Mouse (Mus musculus) thymus, postnatal 4 days (tissue): ENCODE results near the gene Cdc42se2.

Experiments used
- DNase-seq: peaks from one replicate; pipeline ENCODE4 v3.0.0; 2021

Cdc42se2 gene

DNA sequence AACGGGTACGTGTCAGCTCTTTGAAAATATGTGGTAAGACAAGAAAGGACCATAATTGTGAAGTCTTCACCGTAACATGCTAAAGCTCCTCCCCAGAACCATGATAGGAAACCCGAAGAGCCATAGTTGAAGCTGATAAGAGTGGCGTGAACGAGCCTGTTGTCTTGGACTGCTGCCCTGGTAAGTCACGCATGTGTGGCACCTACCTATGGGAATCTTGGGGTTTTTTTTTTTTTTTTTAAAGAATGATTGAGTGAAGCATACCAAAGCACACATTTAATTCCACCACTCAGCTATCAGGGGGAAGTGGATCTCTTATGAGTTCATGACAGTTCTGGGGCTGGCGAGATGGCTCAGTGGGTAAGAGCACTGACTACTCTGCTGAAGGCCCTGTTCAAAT, 85.6 kb downstream of the Cdc42se2 start:
- no peak for DNase-seq

GRCm38 (mm10) chr11:54699972-54700371, 87.5 kb downstream of the Cdc42se2 start:
- no peak for DNase-seq

DNA sequence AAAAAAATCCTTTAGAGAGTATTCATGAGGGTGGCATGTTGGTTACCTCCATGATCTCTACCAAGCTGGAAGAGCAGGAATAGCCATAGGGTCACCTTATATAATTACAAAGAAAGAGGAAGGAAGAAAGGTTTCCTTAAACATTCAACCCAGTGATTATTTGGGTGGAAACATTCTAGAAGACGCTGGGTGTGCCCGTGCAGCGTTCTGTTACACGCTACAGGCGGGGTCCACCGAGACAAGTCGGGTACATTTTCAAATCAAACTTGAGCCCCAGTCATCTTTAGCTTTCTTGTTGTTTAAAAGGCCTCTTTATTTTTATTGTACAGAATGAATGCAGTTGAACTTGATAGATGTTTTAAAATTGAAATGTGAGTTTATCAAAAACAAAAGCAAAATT, 88.8 kb downstream of the Cdc42se2 start:
- DNase-seq: no peak

DNA sequence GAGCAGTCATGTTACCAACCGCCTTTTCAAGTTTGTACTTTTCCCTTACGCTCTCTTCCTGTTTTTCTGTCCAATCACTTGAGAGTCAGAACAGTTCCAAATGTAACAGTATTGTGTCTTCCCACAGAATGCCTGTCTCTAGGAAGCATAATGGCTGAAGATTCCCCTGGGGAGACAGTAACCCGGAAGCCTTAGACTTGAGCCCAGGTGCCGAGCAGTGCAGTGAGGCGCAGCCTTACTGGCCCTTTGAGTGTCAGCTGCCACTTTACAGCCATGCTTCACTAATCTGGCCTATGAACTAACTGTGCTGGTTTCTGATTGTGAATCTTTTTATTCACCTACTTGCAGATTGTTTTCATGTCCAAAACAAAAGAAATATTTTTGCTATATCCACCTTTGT, 89.9 kb downstream of the Cdc42se2 start:
- no peak for DNase-seq

DNA sequence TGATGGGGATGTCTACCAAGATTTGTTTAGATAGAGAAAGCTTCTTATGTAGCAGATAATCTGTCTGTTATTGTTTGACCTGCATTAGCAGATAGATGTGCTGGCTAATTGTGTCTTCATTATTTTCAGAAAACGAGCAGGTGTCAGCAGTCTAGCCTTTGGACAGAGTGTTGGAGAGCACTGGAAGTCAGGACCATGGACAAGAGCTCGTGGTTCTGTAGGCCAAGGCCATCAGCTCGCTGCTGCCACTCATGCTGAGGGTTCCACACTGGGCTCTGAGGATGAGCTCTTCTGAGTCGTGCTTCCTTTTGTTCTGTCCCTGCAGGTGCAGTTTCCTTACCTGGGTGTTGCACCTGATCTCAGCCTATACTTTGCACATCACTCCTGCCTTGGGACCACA, 91.5 kb downstream of the Cdc42se2 start:
- no peak for DNase-seq

DNA sequence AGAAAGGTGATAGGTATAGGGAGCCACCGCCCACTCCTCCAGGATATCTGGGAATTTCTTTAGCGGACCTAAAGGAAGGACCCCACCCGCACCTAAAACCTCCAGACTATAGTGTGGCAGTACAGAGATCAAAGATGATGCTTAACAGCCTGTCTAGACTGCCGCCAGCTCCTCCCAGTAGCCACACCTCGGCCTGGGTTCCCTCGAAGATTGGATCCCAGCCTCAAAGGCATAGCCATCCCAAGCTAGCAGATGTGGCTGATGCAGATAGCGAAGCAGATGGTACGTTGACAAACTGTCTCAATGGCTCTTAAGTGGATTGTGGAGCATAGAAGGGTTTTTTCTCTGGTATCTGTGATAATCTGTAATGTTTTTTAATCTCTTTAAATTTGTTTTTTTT, 93.2 kb downstream of the Cdc42se2 start:
- no peak for DNase-seq

GRCm38 (mm10) chr11:54693696-54694095, 93.8 kb downstream of the Cdc42se2 start:
- DNase-seq: no peak

DNA sequence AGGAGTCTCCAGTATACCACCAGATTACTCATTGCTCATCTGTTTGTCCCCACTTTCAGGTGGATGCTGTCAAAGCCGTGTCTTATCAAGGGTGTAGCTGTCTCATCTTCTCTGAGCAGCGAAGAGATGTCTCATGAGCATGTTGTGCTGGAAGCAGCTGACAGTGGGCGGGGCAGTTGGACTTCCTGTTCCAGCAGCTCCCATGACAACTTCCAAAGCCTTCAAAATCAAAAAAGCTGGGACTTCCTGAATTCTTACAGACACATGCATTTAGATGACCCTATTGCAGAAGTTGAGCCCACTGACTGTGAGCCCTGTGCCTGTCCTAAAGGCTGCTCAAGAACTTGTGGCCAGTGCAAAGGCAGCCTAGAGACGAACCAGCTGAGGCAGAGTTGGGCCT, 96.3 kb downstream of the Cdc42se2 start:
- no peak for DNase-seq

DNA sequence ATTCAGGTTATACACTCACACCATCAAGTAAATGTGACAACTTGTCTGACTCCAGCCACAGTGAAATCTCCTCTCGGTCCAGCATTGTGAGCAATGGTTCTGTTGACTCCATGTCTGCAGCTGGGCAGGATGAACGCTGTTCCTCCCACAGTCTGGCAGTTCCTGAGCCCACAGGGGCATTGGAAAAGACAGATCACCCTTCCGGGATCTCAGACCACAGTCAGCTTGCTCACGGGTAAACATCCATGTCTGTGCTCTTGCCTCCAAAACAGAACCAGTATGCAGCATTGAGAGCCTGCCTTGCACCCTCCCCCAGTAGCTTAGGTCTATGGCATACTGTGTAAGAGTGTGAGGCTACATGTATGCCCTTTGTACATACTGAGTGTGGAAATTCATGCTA, 97.3 kb downstream of the Cdc42se2 start:
- DNase-seq: no peak

- DNase-seq: no peak
Measured at GRCm38 (mm10) chr11:54684831-54685230, 102.6 kb downstream of the Cdc42se2 start.

GRCm38 (mm10) chr11:54679141-54679540, 108.3 kb downstream of the Cdc42se2 start:
- no peak for DNase-seq

- DNase-seq: no peak
Measured at GRCm38 (mm10) chr11:54675792-54676489, 111.5 kb downstream of the Cdc42se2 start.

- DNase-seq: no peak
Measured at GRCm38 (mm10) chr11:54673575-54674298, 113.7 kb downstream of the Cdc42se2 start.
